Mouse (Mus musculus) forebrain, embryonic 12.5 days (tissue): ENCODE results near the gene Colgalt2. TPM values are rescaled to one million over a fixed set of nuclear protein-coding genes. Genes with fewer than 3 reads are reported as not detected.
A peak's percentile ranks its signal among the peaks of the same experiment; 100 is the strongest.
"Not testable (repeated sequence)": the region's sequence is repeated elsewhere in the genome, so short reads cannot be mapped to it uniquely, and the experiment has no call there.

Experiments used
- ATAC-seq: fragments of 200-750 bp; cut with Nextera tagmentation; 2 replicates; pipeline ENCODE4 v1.8.0; 2017; ENCODE audit warnings: moderate TSS enrichment; ENCODE audit not compliant: low FRiP score
- H3K27ac ChIP-seq: fragments of 300-500 bp; sonication (generic); 2 replicates; pipeline ENCODE4 v1.5.1; 2016; ENCODE audit warnings: mild to moderate bottlenecking
- H3K27me3 ChIP-seq: fragments of 300-500 bp; sonication (generic); 2 replicates; pipeline ENCODE4 v1.6.1; 2016; ENCODE audit warnings: mild to moderate bottlenecking
- H3K36me3 ChIP-seq: fragments of 300-500 bp; sonication (generic); replicated peaks from 2 replicates; pipeline ENCODE4 v1.6.1; 2016; ENCODE audit warnings: mild to moderate bottlenecking
- H3K4me1 ChIP-seq: fragments of 300-500 bp; sonication (generic); 2 replicates; pipeline ENCODE4 v1.6.1; 2016
- H3K4me2 ChIP-seq: fragments of 300-500 bp; sonication (generic); 2 replicates; pipeline ENCODE4 v1.6.1; 2016; ENCODE audit warnings: mild to moderate bottlenecking, moderate library complexity
- H3K4me3 ChIP-seq: fragments of 300-500 bp; sonication (generic); replicated peaks from 2 replicates; pipeline ENCODE4 v1.5.1; 2016; ENCODE audit warnings: mild to moderate bottlenecking
- H3K9ac ChIP-seq: fragments of 300-500 bp; sonication (generic); 2 replicates; pipeline ENCODE4 v1.6.1; 2016; ENCODE audit warnings: mild to moderate bottlenecking
- H3K9me3 ChIP-seq: fragments of 300-500 bp; sonication (generic); 2 replicates; pipeline ENCODE4 v1.6.1; 2016
- WGBS: fragments of 180-500 bp; shearing (Covaris S2); methylation state at CpG from one replicate; pipeline ENCODE4 v1.1.7; 2016; 5-methylcytosine and 5-hydroxymethylcytosine counted together
- polyA plus RNA-seq: library from polyadenylated mRNA; unstranded; fragments of >200 nt; fragmentation: Nextera tagmentation; extraction: Ambion mirVana; gene quantifications from 2 replicates; pipeline ENCODE4 v1.2.1, GENCODE M21; 2016

The Colgalt2 gene
- 1.5 and 2.1 TPM in 2 replicates for polyA plus RNA-seq

DNA sequence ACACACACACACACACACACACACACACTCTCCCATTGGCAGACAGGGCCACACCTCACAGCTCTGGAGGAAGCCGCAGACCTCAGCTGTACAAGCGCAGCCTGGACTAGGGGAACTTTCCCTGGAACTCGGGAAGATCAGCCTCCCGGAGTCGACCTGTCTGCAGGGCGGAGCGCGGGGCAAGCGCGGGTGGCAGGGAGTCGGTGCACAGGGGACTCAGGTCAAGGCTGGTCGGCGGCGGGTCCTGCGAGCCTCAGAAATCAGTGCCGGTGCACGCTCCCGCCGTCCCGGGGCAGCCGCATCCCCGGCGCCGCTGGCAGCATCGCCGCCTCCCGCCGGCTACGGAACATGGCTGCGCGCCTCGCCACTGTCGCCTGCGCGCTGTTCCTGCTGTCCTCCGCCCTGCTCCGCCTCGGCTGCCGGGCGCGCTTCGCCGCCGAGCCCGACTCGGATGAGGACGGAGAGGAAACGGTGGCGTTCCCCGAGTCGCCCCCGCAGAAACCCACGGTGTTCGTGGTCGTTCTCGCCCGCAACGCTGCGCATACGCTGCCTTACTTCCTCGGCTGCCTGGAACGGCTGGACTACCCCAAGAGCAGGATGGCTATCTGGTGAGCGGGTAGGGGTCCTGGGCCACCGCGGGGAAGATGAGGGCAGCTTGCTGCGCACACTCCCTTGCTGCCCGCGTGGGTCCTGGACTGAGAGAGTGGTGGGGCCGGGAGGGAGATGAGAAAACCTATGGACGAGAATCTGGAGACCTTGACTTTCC lies at the start of gene Colgalt2:
Colgalt2 (plus strand) TSS at position 41 of the 766 bp plus-strand sequence.
- Histone ChIP-seq H3K27ac (no peak within 1 kb of the TSS), H3K9ac (peak within 1 kb of the TSS; percentile 71), H3K4me2 (peak within 1 kb of the TSS; percentile 96), H3K36me3 (no peaks in the 10 kb centered on the region), H3K9me3 (no peaks in the 10 kb centered on the region), H3K4me1 (peaks cover 16% of the 10 kb centered on the region), H3K4me3 (peak within 1 kb of the TSS; percentile 65), H3K27me3 (peaks cover 24% of the 10 kb centered on the region)
- ATAC-seq: peak; percentile 87
- WGBS: under 1% methylated on average over 69 of the region's 70 CpGs

DNA sequence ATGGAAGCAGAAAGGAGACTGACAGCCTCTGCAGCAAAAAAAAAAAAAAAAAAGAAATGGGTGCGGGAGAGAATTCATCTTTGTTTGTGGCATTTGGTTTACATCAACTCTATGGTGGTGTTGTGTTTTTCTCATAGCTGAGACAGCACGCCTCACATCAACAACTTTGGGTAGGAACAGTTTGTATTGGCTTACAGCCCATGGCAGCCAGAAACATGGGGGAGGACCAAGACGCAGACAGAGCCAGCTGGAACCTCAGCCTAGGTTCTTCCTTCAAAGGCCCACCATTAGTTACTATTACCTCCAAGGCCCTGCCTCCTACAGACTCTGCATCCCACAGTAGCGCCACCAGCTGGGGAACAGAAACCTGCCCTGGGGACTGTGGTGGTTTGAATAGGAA lies 42.9 kb upstream of the Colgalt2 start:
- no peaks in the 10 kb centered on the region for H3K27me3 ChIP-seq

DNA sequence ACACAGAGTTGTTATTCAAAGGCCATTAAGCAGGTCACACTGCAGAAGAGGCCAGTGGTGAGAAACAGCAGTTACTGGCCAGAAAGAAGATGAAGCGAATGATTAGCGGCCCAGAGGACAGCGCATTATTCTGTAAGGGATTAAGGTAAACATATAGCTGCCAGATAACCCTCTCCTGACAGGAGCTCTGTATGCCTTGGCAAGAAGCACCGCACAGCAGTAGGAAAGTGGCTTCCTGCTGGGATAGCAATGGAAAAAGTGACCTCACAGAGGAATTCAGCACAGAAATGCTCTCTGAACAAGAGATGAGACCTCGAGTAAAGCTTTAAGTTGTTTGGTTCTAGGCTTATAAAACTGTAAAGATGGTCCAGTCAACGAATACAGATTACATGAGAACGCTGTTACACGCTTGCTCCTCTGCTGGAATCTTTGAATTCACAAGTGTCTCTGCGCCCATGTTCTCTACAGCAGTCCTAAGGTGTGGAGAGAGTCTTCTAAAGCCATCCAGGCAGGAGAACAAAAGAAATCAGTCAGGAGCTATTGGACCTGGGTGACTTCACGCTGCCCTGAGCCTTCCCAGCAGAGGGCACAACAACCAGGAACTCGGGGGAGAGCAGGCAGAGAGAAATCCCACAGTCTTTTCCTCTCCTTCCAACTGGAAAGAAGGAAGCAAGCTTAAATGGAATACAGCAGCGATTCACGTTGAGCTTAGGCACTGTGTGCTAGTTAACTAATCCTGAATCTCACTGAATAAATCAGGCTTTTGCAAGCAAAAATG lies 31.1 kb upstream of the Colgalt2 start:
- H3K36me3 ChIP-seq: no peaks in the 10 kb centered on the region; the same call in 1 of the 2 replicates
- no peak overlapping the region for H3K9ac ChIP-seq
- no peaks in the 10 kb centered on the region for H3K9me3 ChIP-seq
- 46% methylated on average over 13 of the region's 13 CpGs for WGBS
- H3K27ac ChIP-seq: no peak overlapping the region
- no peak overlapping the region for H3K4me3 ChIP-seq
- H3K4me1 ChIP-seq: peaks cover 5% of the 10 kb centered on the region
- H3K27me3 ChIP-seq: no peaks in the 10 kb centered on the region
- no peak for ATAC-seq
- no peak overlapping the region for H3K4me2 ChIP-seq

More for the DNA sequence above, 42.9 kb upstream of the Colgalt2 start:
- Histone ChIP-seq H3K27ac (no peak overlapping the region), H3K9me3 (no peaks in the 10 kb centered on the region), H3K9ac (no peak overlapping the region), H3K36me3 (no peaks in the 10 kb centered on the region), H3K4me3 (no peak overlapping the region), H3K4me2 (no peak overlapping the region), H3K4me1 (no peaks in the 10 kb centered on the region)
- WGBS: 89% methylated on average over 4 of the region's 4 CpGs
- ATAC-seq: no peak

- H3K27ac ChIP-seq: no peak overlapping the region
- 36% methylated on average over 4 of the region's 4 CpGs for WGBS
- H3K36me3 ChIP-seq: no peaks in the 10 kb centered on the region; the same call in 1 of the 2 replicates
- ATAC-seq: 0 out of 2 replicates have a peak, but pooled peaks have one; percentile 49
- H3K4me3 ChIP-seq: no peak overlapping the region
- H3K9me3 ChIP-seq: no peaks in the 10 kb centered on the region
- H3K4me2 ChIP-seq: no peak overlapping the region
- H3K4me1 ChIP-seq: peaks cover 5% of the 10 kb centered on the region
- no peak overlapping the region for H3K9ac ChIP-seq
- H3K27me3 ChIP-seq: no peaks in the 10 kb centered on the region
Observed at GRCm38 (mm10) chr1:152369139-152369538, 30.5 kb upstream of the Colgalt2 start.

- ATAC-seq: no peak
- Histone ChIP-seq H3K9me3 (no peaks in the 10 kb centered on the region), H3K9ac (no peak overlapping the region), H3K4me2 (no peak overlapping the region), H3K27ac (no peak overlapping the region), H3K4me3 (no peak overlapping the region), H3K27me3 (no peaks in the 10 kb centered on the region), H3K4me1 (no peaks in the 10 kb centered on the region), H3K36me3 (peaks cover 7% of the 10 kb centered on the region)
- WGBS: 93% methylated on average over 5 of the region's 5 CpGs
Observed at GRCm38 (mm10) chr1:152378311-152378710, 21.3 kb upstream of the Colgalt2 start.

GRCm38 (mm10) chr1:152384589-152384988 lies 15.0 kb upstream of the Colgalt2 start:
- no peak for ATAC-seq
- H3K27me3 ChIP-seq: no peaks in the 10 kb centered on the region
- H3K9me3 ChIP-seq: no peaks in the 10 kb centered on the region
- H3K36me3 ChIP-seq: peaks cover 7% of the 10 kb centered on the region; the same call in 1 of the 2 replicates
- H3K4me3 ChIP-seq: no peak overlapping the region
- H3K4me1 ChIP-seq: peaks cover 4% of the 10 kb centered on the region; the same call in 1 of the 2 replicates
- H3K9ac ChIP-seq: no peak overlapping the region
- H3K4me2 ChIP-seq: no peak overlapping the region
- no peak overlapping the region for H3K27ac ChIP-seq
- 92% methylated on average over 1 of the region's 1 CpGs for WGBS

DNA sequence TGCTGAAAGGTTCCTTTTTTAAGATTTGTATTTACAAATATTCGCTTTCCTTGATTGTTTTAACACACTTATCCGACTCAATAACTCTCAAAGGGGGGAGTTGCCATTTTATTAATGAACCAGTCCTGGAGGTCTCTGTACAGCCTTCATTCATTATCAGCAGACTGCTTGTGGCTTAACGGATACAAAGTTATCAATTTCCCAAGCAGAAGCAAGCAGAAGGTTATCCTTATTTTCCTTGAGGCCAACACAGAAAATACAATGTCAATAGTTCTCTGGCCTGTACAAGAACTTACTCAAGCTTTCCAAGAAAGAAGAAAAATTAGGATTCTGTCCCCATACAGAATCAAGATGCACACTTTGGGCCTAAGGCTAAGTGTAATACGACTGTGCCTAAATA lies 13.9 kb upstream of the Colgalt2 start:
- H3K4me3 ChIP-seq: peak overlapping the region; percentile 81
- peak overlapping the region; percentile 81 for H3K4me2 ChIP-seq
- 20% methylated on average over 2 of the region's 4 CpGs for WGBS
- H3K36me3 ChIP-seq, H3K27me3 ChIP-seq, H3K9me3 ChIP-seq, H3K4me1 ChIP-seq, ATAC-seq, H3K27ac ChIP-seq: not testable (repeated sequence)
- peak overlapping the region; percentile 84 for H3K9ac ChIP-seq

GRCm38 (mm10) chr1:152386188-152386835 lies 13.3 kb upstream of the Colgalt2 start, which contains the start of gene Tsen15:
Gene Tsen15, minus strand, starts transcription at chr1:152386688.
- Histone ChIP-seq H3K4me2 (peak within 1 kb of the TSS; percentile 81), H3K9me3 (no peaks in the 10 kb centered on the region), H3K4me3 (peak within 1 kb of the TSS; percentile 81), H3K27ac (no peak within 1 kb of the TSS), H3K27me3 (no peaks in the 10 kb centered on the region), H3K9ac (peak within 1 kb of the TSS; percentile 84), H3K4me1 (peaks cover 4% of the 10 kb centered on the region; the same call in 1 of the 2 replicates), H3K36me3 (peaks cover 7% of the 10 kb centered on the region; the same call in 1 of the 2 replicates)
- whole genome bisulfite sequencing: under 1% methylated on average over 57 of the region's 57 CpGs
- ATAC-seq: peak; percentile 96

DNA sequence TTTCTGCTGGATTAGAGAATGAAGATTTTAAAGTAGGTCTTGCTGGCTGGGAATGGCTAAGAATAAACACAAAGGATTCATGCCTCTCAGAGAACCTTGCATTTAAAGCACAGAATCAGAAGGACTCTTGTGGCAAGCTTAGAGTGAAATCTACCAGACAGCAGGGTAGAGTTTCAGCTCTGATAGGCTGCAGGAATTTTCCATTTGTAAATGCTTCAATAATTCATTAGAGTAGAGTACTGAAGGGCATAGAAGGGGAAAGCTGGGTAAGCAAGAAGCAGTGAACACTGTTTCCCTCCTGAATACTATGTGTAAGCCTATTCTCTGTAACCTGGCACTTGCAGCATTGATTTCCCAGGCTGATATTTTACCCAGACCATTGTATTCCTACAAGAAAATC lies 10.4 kb upstream of the Colgalt2 start:
- Histone ChIP-seq H3K4me2 (no peak overlapping the region), H3K27me3 (no peaks in the 10 kb centered on the region), H3K27ac (no peak overlapping the region), H3K36me3 (no peaks in the 10 kb centered on the region), H3K9me3 (no peaks in the 10 kb centered on the region), H3K4me1 (peaks cover 4% of the 10 kb centered on the region; the same call in 1 of the 2 replicates), H3K4me3 (no peak overlapping the region), H3K9ac (no peak overlapping the region)
- no peak for ATAC-seq

- Histone ChIP-seq H3K4me3 (no peak overlapping the region), H3K4me2 (no peak overlapping the region), H3K36me3 (no peaks in the 10 kb centered on the region), H3K27ac (no peak overlapping the region), H3K9me3 (no peaks in the 10 kb centered on the region), H3K27me3 (peaks cover 5% of the 10 kb centered on the region), H3K4me1 (no peaks in the 10 kb centered on the region), H3K9ac (no peak overlapping the region)
- no peak for ATAC-seq
- whole genome bisulfite sequencing: 95% methylated on average over 3 of the region's 3 CpGs
Observed at GRCm38 (mm10) chr1:152394137-152394536, 5.5 kb upstream of the Colgalt2 start.

- Histone ChIP-seq H3K9me3 (no peaks in the 10 kb centered on the region), H3K9ac (no peak overlapping the region), H3K4me2 (no peak overlapping the region), H3K4me3 (no peak overlapping the region), H3K27ac (no peak overlapping the region), H3K4me1 (0 out of 2 replicates have a peak, but pooled peaks cover 4% of the 10 kb centered on the region), H3K27me3 (peaks cover 8% of the 10 kb centered on the region), H3K36me3 (no peaks in the 10 kb centered on the region)
- 86% methylated on average over 4 of the region's 4 CpGs for WGBS
- ATAC-seq: no peak
Observed at GRCm38 (mm10) chr1:152394956-152395515, 4.6 kb upstream of the Colgalt2 start.

DNA sequence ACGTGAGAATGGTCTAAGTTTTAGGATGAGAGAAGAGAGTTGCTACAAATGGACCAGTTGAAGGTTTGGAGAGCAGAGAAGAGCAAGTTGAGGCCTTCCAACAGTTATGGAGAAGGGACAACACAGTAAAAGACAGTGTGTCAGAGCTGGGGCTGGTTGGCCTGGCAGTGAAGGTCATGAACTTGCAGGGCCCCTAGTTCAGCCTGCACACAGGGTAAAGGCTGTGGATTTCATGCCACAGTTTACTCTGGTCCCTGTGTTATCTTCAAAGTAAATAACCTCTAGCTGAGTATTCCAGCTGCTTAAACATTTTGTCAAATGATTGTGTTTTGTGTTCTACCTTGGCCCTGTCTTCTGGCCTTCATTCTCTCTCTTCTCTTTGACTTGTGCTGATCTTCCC lies 922 bp upstream of the Colgalt2 start:
- 75% methylated on average over 1 of the region's 1 CpGs for WGBS
- Histone ChIP-seq H3K27ac (no peak overlapping the region), H3K9ac (no peak overlapping the region), H3K4me1 (peaks cover 16% of the 10 kb centered on the region), H3K4me3 (no peak overlapping the region), H3K36me3 (no peaks in the 10 kb centered on the region), H3K4me2 (no peak overlapping the region), H3K27me3 (peaks cover 24% of the 10 kb centered on the region), H3K9me3 (no peaks in the 10 kb centered on the region)
- ATAC-seq: no peak
